Mouse (Mus musculus): ENCODE results near the gene Inpp4b. TPM values are rescaled to one million over a fixed set of nuclear protein-coding genes. Genes with fewer than 3 reads are reported as not detected.

Inpp4b gene
- polyA plus RNA-seq, 1 experiment = not detected

DNA sequence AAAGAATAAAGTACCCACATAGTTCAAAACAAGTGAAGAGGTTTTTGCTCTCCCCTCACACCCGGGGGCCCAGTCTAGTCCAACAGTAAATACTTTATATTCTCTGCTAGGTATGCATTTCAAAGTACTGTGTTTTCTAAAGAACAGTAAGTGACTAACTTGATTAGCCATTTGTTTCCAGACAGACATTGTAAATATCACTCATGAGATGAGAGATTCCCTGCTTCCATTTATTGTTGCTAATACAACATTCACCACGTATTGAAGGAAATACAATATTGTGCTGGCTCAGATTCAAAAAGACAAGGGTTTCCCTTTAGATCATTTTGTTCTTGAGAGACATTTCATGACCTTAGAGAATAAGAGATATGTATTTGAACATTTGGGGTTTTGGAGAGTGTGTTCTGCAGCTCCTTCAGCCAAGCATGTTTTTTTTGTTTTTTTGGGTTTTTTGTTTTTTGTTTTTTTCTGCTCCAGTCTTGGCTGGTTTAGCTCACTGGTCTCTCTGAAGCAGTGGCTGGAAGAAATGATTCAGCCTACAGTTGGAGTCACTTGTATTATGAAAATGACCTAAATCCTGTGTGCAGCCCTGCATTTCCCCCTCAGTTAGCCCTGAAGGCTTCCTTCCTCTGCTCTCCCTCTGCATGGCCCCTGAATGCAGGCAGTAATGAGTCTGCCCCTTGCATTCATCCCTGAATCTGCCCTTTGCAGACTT, 426.5 kb downstream of the Inpp4b start:
- H3K27ac ChIP-seq (ENCODE audit: insufficient read depth, low read depth, low read length) = no peak overlapping the region
- TF ChIP-seq CTCF (IDR thresholded peaks at IDR 0.05; ENCODE audit: insufficient read depth, low read depth, low read length) = no peak
- no peak for TF ChIP-seq POLR2A (IDR thresholded peaks at IDR 0.05; ENCODE audit: insufficient read depth, low read depth, low read length)
- H3K4me1 ChIP-seq (ENCODE audit: control insufficient read depth, insufficient read depth, low read length) = peaks cover 9% of the 10 kb centered on the region
- 70% methylated on average over 2 of the region's 2 CpGs for WGBS
- H3K4me3 ChIP-seq (ENCODE audit: insufficient read depth, low read depth, low read length) = no peak overlapping the region

DNA sequence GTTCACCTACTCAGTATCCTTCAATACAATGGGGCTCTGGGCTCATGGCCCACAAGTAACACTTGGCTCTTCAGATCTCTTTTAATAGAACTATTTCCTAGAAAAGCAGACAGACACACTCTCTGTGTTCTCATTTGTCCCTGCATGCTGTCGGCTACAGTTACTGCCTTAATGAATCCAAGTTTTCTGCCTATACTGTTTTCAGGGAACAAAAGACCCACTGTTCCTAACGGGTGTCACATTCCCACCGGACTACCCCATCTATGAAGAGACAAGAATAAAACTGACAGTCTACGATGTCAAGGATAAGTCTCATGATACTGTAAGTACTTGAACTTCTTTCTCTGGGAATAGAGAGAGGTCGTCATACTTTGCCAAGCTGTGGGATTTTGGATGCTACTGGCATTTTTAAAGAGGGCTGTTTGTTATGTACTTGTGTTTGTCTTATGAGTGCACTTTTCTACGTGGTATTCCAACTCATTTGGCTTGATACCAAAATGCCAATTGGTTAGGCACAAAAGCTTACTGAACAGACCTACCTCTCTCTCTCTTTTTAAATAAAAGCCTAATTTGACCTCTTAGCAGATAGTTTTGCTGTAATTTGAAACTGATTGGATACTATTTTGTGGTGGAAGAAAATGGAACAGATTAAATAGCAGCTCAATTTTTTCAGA, 428.4 kb downstream of the Inpp4b start:
- Histone ChIP-seq H3K4me3 (ENCODE audit: insufficient read depth, low read depth, low read length) (no peak overlapping the region), H3K4me1 (ENCODE audit: control insufficient read depth, insufficient read depth, low read length) (peaks cover 9% of the 10 kb centered on the region), H3K27ac (ENCODE audit: insufficient read depth, low read depth, low read length) (no peak overlapping the region)
- TF ChIP-seq POLR2A (IDR thresholded peaks at IDR 0.05; ENCODE audit: insufficient read depth, low read depth, low read length) = no peak
- TF ChIP-seq CTCF (IDR thresholded peaks at IDR 0.05; ENCODE audit: insufficient read depth, low read depth, low read length) = no peak
- 57% methylated on average over 6 of the region's 6 CpGs for WGBS

GRCm38 (mm10) chr8:81772855-81773254, 430.5 kb downstream of the Inpp4b start:
- peaks cover 4% of the 10 kb centered on the region; the same call in 1 of the 2 replicates for H3K4me1 ChIP-seq (ENCODE audit: control insufficient read depth, insufficient read depth, low read length)
- H3K27ac ChIP-seq (ENCODE audit: insufficient read depth, low read depth, low read length) = no peak overlapping the region
- no peak overlapping the region for H3K4me3 ChIP-seq (ENCODE audit: insufficient read depth, low read depth, low read length)
- TF ChIP-seq CTCF (IDR thresholded peaks at IDR 0.05; ENCODE audit: insufficient read depth, low read depth, low read length) = no peak
- no peak for TF ChIP-seq POLR2A (IDR thresholded peaks at IDR 0.05; ENCODE audit: insufficient read depth, low read depth, low read length)
- WGBS = 76% methylated on average over 5 of the region's 5 CpGs

DNA sequence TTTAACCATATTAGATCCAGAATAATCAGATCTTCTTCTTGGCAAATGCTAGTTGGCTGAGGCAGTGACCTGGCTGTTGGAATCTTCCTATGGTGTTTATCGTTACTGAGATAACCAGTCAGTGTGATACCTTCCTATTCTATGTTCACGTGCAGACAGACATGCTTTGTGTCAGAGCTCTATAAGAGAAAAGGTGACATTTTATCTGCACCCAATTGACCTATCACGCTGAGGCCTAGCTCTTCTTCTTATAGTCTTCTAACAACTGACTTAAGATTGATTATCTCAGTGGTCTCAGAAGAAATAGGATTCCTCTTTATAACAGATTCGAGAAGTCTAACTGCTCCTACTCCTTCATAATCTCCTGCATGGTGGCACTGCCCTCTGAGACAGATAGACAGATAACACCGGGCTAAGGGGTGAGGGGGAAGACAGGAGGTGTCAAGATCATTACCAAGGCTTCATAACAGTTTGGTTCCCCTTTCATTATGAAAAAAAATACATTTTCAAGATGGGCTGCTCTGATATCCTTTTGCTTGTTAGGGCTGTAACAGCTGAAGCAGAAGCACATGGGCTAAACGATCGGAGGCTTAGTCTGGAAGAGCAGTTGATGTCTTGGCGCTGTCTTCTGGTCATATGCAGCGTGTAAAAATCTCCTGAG, 431.1 kb downstream of the Inpp4b start:
- no peak overlapping the region for H3K4me3 ChIP-seq (ENCODE audit: insufficient read depth, low read depth, low read length)
- H3K27ac ChIP-seq (ENCODE audit: insufficient read depth, low read depth, low read length) = no peak overlapping the region
- H3K4me1 ChIP-seq (ENCODE audit: control insufficient read depth, insufficient read depth, low read length) = no peaks in the 10 kb centered on the region
- TF ChIP-seq POLR2A (IDR thresholded peaks at IDR 0.05; ENCODE audit: insufficient read depth, low read depth, low read length) = no peak
- no peak for TF ChIP-seq CTCF (IDR thresholded peaks at IDR 0.05; ENCODE audit: insufficient read depth, low read depth, low read length)
- 91% methylated on average over 9 of the region's 9 CpGs for WGBS

DNA sequence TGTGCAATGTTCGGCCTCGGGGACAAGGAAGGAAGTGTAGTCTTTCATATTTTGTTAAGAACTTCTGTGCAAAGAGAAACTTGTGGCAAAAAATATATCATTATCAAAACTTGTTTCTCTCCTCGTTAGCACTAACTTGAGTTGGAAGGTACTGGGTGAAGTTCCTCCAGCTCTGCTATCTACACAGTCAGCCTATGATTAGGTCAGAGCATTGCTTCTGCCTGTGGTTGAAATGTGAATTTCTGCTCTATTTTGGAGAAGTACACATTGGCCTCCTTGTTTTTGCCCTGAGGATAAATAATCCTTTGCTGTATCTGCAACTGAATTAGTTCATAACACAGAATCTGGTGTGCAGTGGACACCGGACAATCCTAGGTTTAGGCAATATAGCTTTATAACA, 431.7 kb downstream of the Inpp4b start:
- no peak overlapping the region for H3K4me3 ChIP-seq (ENCODE audit: insufficient read depth, low read depth, low read length)
- no peak overlapping the region for H3K27ac ChIP-seq (ENCODE audit: insufficient read depth, low read depth, low read length)
- WGBS = 87% methylated on average over 4 of the region's 4 CpGs
- TF ChIP-seq POLR2A (IDR thresholded peaks at IDR 0.05; ENCODE audit: insufficient read depth, low read depth, low read length) (no peak), CTCF (IDR thresholded peaks at IDR 0.05; ENCODE audit: insufficient read depth, low read depth, low read length) (no peak)
- H3K4me1 ChIP-seq (ENCODE audit: control insufficient read depth, insufficient read depth, low read length) = no peaks in the 10 kb centered on the region

GRCm38 (mm10) chr8:81774454-81774853, 432.1 kb downstream of the Inpp4b start:
- WGBS = 80% methylated on average over 1 of the region's 1 CpGs
- Histone ChIP-seq H3K4me1 (ENCODE audit: control insufficient read depth, insufficient read depth, low read length) (no peaks in the 10 kb centered on the region), H3K4me3 (ENCODE audit: insufficient read depth, low read depth, low read length) (no peak overlapping the region), H3K27ac (ENCODE audit: insufficient read depth, low read depth, low read length) (no peak overlapping the region)
- TF ChIP-seq POLR2A (IDR thresholded peaks at IDR 0.05; ENCODE audit: insufficient read depth, low read depth, low read length) (no peak), CTCF (IDR thresholded peaks at IDR 0.05; ENCODE audit: insufficient read depth, low read depth, low read length) (no peak)

DNA sequence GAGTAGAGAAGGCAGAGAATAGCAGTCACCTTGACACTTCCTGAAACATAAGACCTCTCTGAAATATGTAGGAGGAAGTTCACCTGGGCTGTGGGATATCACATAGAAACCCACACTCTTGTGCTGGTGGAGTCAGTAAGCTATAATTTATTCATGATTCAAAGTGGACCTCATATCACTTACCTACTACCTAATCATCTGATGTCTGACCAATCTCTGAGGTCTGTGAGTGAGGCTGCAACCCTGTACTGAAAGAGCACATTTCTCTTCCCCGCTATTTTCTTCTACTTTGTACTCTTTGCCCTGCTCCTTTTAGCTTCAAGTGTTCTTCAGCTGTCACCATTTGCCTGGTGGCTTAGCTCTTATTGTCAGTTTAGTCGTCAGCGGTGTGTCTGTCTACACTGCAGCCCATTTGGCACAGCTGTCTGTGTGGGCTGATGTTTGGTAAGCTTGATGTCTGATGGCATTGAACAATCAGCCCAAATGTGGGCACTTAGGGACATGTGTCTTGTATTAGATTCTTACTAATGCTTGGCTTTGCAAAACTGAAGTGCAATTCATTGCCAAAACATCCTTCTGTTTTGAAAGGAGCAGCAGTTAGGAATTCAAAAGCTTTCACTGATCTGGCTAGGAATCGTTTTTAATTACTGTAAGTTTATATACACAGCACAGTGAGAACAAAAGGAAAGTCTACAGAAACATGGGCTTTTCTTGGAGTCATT, 434.3 kb downstream of the Inpp4b start:
- no peak overlapping the region for H3K27ac ChIP-seq (ENCODE audit: insufficient read depth, low read depth, low read length)
- H3K4me3 ChIP-seq (ENCODE audit: insufficient read depth, low read depth, low read length) = no peak overlapping the region
- no peak for TF ChIP-seq POLR2A (IDR thresholded peaks at IDR 0.05; ENCODE audit: insufficient read depth, low read depth, low read length)
- no peaks in the 10 kb centered on the region for H3K4me1 ChIP-seq (ENCODE audit: control insufficient read depth, insufficient read depth, low read length)
- WGBS = 42% methylated on average over 4 of the region's 4 CpGs

DNA sequence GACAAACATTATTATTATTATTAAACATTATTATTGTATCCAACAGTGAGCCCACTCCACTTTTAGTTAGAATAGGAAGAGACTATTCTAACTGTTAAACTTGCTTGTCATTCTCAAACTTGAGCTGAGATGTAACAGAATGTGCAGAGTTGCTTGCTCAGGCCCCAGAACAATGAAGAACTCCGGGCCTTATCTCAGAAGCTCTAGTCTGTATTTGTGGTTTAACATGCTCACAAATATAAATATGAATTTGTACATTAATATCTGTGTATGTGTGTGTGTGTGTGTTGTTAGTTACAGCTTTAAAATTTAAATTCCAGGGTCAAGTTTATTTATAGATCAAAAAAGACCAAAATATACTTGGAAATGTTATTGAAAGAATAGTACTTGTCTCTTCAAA, 435.3 kb downstream of the Inpp4b start:
- TF ChIP-seq CTCF (IDR thresholded peaks at IDR 0.05; ENCODE audit: insufficient read depth, low read depth, low read length) (no peak), POLR2A (IDR thresholded peaks at IDR 0.05; ENCODE audit: insufficient read depth, low read depth, low read length) (no peak)
- Histone ChIP-seq H3K4me1 (ENCODE audit: control insufficient read depth, insufficient read depth, low read length) (no peaks in the 10 kb centered on the region), H3K27ac (ENCODE audit: insufficient read depth, low read depth, low read length) (no peak overlapping the region), H3K4me3 (ENCODE audit: insufficient read depth, low read depth, low read length) (no peak overlapping the region)
- WGBS = 100% methylated on average over 1 of the region's 1 CpGs

All from olfactory bulb, adult 2 months (tissue).